Mouse (Mus musculus) thymus, adult 2 months (tissue): ENCODE results near the gene H2-Eb1.

Experiments used
- CTCF ChIP-seq: fragments of 200-500 bp; IDR thresholded peaks from 2 replicates; pipeline ENCODE4 v1.5.1; 2012; ENCODE audit warnings: mild to moderate bottlenecking, control low read depth, low read length, moderate library complexity, borderline replicate concordance; ENCODE audit not compliant: control insufficient read depth, poor library complexity, insufficient read depth; ENCODE audit errors: extremely low read depth
- POLR2A ChIP-seq: fragments of 200-500 bp; IDR thresholded peaks from 2 replicates; pipeline ENCODE4 v1.6.1; 2012; ENCODE audit warnings: mild to moderate bottlenecking, low read length, control low read depth, moderate library complexity; ENCODE audit not compliant: control insufficient read depth, poor library complexity, insufficient read depth; ENCODE audit errors: extremely low read depth

GRCm38 (mm10) chr17:34329807-34330206, 24.1 kb downstream of the H2-Eb1 start:
- TF ChIP-seq POLR2A (no peak), CTCF (no peak)
